Mouse (Mus musculus) gastrocnemius, adult 2 months (tissue): ENCODE results near the gene Pcdh10. TPM values are rescaled to one million over a fixed set of nuclear protein-coding genes. Genes with fewer than 3 reads are reported as not detected.

Experiments used
- DNase-seq: peaks from one replicate; pipeline ENCODE4 v3.0.0; 2022
- H3K27ac ChIP-seq: fragments of 200-600 bp; 2 replicates; pipeline ENCODE4 v1.8.1; 2022; ENCODE audit warnings: mild to moderate bottlenecking
- H3K4me3 ChIP-seq: fragments of 200-600 bp; 2 replicates; pipeline ENCODE4 v1.8.1; 2022; ENCODE audit warnings: mild to moderate bottlenecking, moderate library complexity
- CTCF ChIP-seq: fragments of 200-600 bp; IDR thresholded peaks from 2 replicates; pipeline ENCODE4 v1.8.1; 2022; ENCODE audit warnings: antibody characterized with exemption, mild to moderate bottlenecking, moderate library complexity
- intact Hi-C: fragments of 180-260 bp; cut with DNase I; formaldehyde crosslinking; loops from one replicate; pipeline ENCODE4 v1.15.1; 2025
- long read RNA-seq, 2 experiments: library from polyadenylated mRNA; stranded (forward); transcript quantifications; one replicate each; pipeline ENCODE4 v2.0.0; 2021
- total RNA-seq, 2 experiments: library from RNA; stranded (reverse); gene quantifications; 2 replicates each; pipeline ENCODE4 v1.2.3; 2021

Gene Pcdh10
- under 1 TPM; 0.05 to 0.06 TPM for total RNA-seq
- long read RNA-seq, experiment 1 = 0 reads
- long read RNA-seq, experiment 2 = 0 reads

- no peak for TF ChIP-seq CTCF
- intact Hi-C loops = no loop called here
- Histone ChIP-seq H3K4me3 (peak within 1 kb of the TSS; percentile 76), H3K27ac (no peak within 1 kb of the TSS)
- DNase-seq = peak; percentile 95
Observed at GRCm38 (mm10) chr3:45378145-45378544, at the start of gene Pcdh10. Pcdh10 (plus strand) TSS chr3:45378398.

GRCm38 (mm10) chr3:45355919-45356318, 22.3 kb upstream of the Pcdh10 start:
- H3K4me3 ChIP-seq = no peak overlapping the region
- intact Hi-C loops = no loop called here
- no peak overlapping the region for H3K27ac ChIP-seq
- TF ChIP-seq CTCF = no peak
- DNase-seq = no peak

- no peak for DNase-seq
- intact Hi-C loops = no loop called here
- Histone ChIP-seq H3K27ac (no peak overlapping the region), H3K4me3 (no peak overlapping the region)
- TF ChIP-seq CTCF = no peak
Observed at GRCm38 (mm10) chr3:45368952-45369351, 9.2 kb upstream of the Pcdh10 start.

GRCm38 (mm10) chr3:45375761-45376500, 2.3 kb upstream of the Pcdh10 start:
- no peak overlapping the region for H3K27ac ChIP-seq
- intact Hi-C loops = no loop called here
- TF ChIP-seq CTCF = peak; percentile 73
- DNase-seq = peak; percentile 61
- peak overlapping the region; percentile 76 for H3K4me3 ChIP-seq

GRCm38 (mm10) chr3:45376501-45377390, 1.5 kb upstream of the Pcdh10 start:
- peak; percentile 46 for DNase-seq
- no peak overlapping the region for H3K27ac ChIP-seq
- H3K4me3 ChIP-seq = peak overlapping the region; percentile 76
- no peak for TF ChIP-seq CTCF
- intact Hi-C loops = no loop called here

- DNase-seq = peak; percentile 32
- intact Hi-C loops = no loop called here
- H3K4me3 ChIP-seq = peak overlapping the region; percentile 76
- no peak overlapping the region for H3K27ac ChIP-seq
- no peak for TF ChIP-seq CTCF
Observed at GRCm38 (mm10) chr3:45377391-45377998, 703 bp upstream of the Pcdh10 start.

- H3K4me3 ChIP-seq = peak overlapping the region; percentile 76
- DNase-seq = peak; percentile 23
- intact Hi-C loops = no loop called here
- TF ChIP-seq CTCF = no peak
- H3K27ac ChIP-seq = no peak overlapping the region
Observed at GRCm38 (mm10) chr3:45379541-45379971, 1.4 kb downstream of the Pcdh10 start.

GRCm38 (mm10) chr3:45379972-45380761, 2.0 kb downstream of the Pcdh10 start:
- peak; percentile 26 for DNase-seq
- no peak for TF ChIP-seq CTCF
- H3K4me3 ChIP-seq = peak overlapping the region; percentile 76
- H3K27ac ChIP-seq = no peak overlapping the region
- intact Hi-C loops = no loop called here

- Histone ChIP-seq H3K27ac (no peak overlapping the region), H3K4me3 (peak overlapping the region; percentile 76)
- intact Hi-C loops = no loop called here
- DNase-seq = peak; percentile 16
- TF ChIP-seq CTCF = no peak
Observed at GRCm38 (mm10) chr3:45380811-45381761, 2.9 kb downstream of the Pcdh10 start.

GRCm38 (mm10) chr3:45382032-45382755, 4.0 kb downstream of the Pcdh10 start:
- TF ChIP-seq CTCF = no peak
- intact Hi-C loops = no loop called here

More at GRCm38 (mm10) chr3:45382032-45382755, 4.0 kb downstream of the Pcdh10 start:
- Histone ChIP-seq H3K27ac (no peak overlapping the region), H3K4me3 (no peak overlapping the region)
- DNase-seq = no peak
